Mouse (Mus musculus) adrenal gland, adult 8-10 months (tissue): ENCODE data around the gene Homer3. TPM values are rescaled to one million over a fixed set of nuclear protein-coding genes. Genes with fewer than 3 reads are reported as not detected.

ENCODE experiments used
- DNase-seq: peaks from one replicate; pipeline ENCODE4 v3.0.0; 2022
- total RNA-seq, 4 experiments: library from RNA; stranded (reverse); gene quantifications; 2 replicates each; pipeline ENCODE4 v1.2.4; 2022

The Homer3 gene
- total RNA-seq, 4 experiments from 2014 or later = 18.7 to 38.9 (median 29.2) TPM

- DNase-seq = no peak
These were observed 56.3 kb downstream of the Homer3 start for GRCm38 (mm10) chr8:70338931-70339330.

DNA sequence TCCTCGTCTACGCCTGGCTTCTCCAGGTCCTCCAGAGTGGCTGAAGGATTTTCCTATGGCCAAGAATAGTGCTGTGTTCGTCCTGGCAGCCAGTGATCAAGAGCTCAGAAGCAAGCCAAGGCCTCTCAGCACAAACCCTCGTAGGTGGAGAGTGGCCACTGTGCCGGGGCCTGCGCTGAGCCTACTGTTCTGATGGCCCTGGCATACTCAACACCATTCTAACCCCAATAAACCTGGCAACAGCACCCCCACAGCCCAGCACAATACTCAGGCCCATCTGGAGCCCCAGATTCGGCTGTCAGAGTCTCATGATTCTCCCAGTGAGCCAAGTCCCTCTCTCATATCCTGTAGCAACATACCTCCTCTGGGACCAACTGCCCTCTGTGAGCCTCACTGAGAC, 58.0 kb downstream of the Homer3 start:
- no peak for DNase-seq

- no peak for DNase-seq
These were observed 59.4 kb downstream of the Homer3 start for GRCm38 (mm10) chr8:70342007-70342406.

DNA sequence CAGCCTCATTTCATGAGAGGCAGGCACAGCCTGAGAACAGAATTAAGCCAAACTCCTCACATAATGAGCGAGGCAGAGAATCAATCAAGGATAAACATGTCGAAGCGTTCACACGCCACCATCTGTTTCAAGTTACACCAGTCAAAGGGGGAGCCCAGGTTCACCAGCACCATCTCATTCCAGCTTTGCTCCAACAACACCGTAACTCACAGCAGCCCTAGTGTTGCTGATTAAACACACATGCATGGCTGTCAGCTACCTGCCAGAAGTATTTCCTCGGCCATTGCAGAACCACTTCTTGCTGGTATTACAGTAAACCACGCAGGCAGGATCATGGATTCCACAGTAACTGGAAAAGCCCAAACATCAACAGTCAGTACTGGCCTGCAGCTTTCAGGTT, 60.4 kb downstream of the Homer3 start:
- DNase-seq = no peak

DNA sequence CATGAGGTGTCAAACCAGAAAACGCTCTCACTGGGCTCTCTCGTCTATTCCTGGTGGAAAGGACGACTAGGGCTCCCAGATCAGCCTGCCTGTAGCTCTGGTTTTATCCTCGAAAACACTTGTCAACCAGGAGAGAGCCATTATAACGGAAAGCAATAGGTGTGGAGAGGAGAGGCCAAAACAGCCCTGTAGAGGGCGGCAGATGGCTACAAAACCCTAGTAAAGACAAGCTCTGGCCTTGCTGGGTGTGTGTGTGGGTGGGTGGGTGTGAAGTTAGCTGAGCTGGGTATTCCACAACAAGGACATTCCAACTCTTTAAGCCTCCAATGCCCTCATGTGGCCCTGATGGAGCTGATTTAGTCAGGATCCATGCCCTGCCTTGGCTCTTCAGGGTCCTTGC, 61.1 kb downstream of the Homer3 start:
- DNase-seq = no peak

Other genes starting within 250 kb of the Homer3 start
- gene Mau2, start 240.1 kb upstream of the Homer3 start, total RNA-seq = 10 to 100 TPM; 58.7 to 77.4 (median 63.3) TPM
- 10 to 100 TPM; 31.6 to 53.3 (median 39.2) TPM for gene Sugp1, start 240.0 kb upstream of the Homer3 start, total RNA-seq
- gene Tm6sf2, start 209.9 kb upstream of the Homer3 start, total RNA-seq = 1 to 10 TPM in 2 of 4 experiments, under 1 TPM in 2; 0.17 to 1.2 (median 0.85) TPM
- 1 to 10 TPM in 2 of 4 experiments, under 1 TPM in 2; 0.21 to 1.9 (median 0.92) TPM for gene Hapln4, start 199.4 kb upstream of the Homer3 start, total RNA-seq
- gene Ncan, start 162.0 kb upstream of the Homer3 start, total RNA-seq = 1 to 10 TPM in 1 of 4 experiments, under 1 TPM in 3; 0.20 to 1.5 (median 0.36) TPM
- gene Nr2c2ap, start 151.5 kb upstream of the Homer3 start, total RNA-seq = 10 to 100 TPM; 24.5 to 26.7 (median 25.1) TPM
- gene Rfxank, start 143.7 kb upstream of the Homer3 start, total RNA-seq = 10 to 100 TPM; 15.9 to 24.7 (median 21.9) TPM
- 10 to 100 TPM; 49.9 to 65.3 (median 59.3) TPM for gene Borcs8, start 143.3 kb upstream of the Homer3 start, total RNA-seq
- 1 to 10 TPM in 2 of 4 experiments, under 1 TPM in 2; 0.70 to 1.4 (median 0.99) TPM for gene Mef2b, start 143.1 kb upstream of the Homer3 start, total RNA-seq
- gene Tmem161a, start 110.5 kb upstream of the Homer3 start, total RNA-seq = 10 to 100 TPM; 70.3 to 95.5 (median 90.6) TPM
- 10 to 100 TPM; 41.0 to 54.2 (median 43.1) TPM for gene Slc25a42, start 70.5 kb upstream of the Homer3 start, total RNA-seq
- gene Sugp2, start 48.6 kb upstream of the Homer3 start, total RNA-seq = 10 to 100 TPM; 34.6 to 65.6 (median 46.1) TPM
- 10 to 100 TPM; 13.3 to 19.3 (median 16.0) TPM for gene Armc6, start 48.4 kb upstream of the Homer3 start, total RNA-seq
- 10 to 100 TPM; 74.5 to 93.4 (median 86.3) TPM for gene Ddx49, start 19.7 kb downstream of the Homer3 start, total RNA-seq
- gene Cope, start 19.7 kb downstream of the Homer3 start, total RNA-seq = 100 to 1,000 TPM; 190 to 236 (median 226) TPM
- 1 to 10 TPM; 2.8 to 5.3 (median 4.1) TPM for gene Cers1, start 32.9 kb downstream of the Homer3 start, total RNA-seq
- gene Gdf1, start 47.0 kb downstream of the Homer3 start, total RNA-seq = 1 to 10 TPM in 2 of 4 experiments, under 1 TPM in 2; 0.70 to 1.6 (median 1.1) TPM
- 10 to 100 TPM; 64.2 to 82.6 (median 76.1) TPM for gene Upf1, start 70.5 kb downstream of the Homer3 start, total RNA-seq
- gene Comp, start 90.7 kb downstream of the Homer3 start, total RNA-seq = under 1 TPM in 3 of 4 experiments, not detected in 1; 0.17 to 0.61 (median 0.27) TPM
- gene Crtc1, start 156.8 kb downstream of the Homer3 start, total RNA-seq = 10 to 100 TPM; 25.3 to 52.7 (median 36.5) TPM
- gene Klhl26, start 194.1 kb downstream of the Homer3 start, total RNA-seq = 10 to 100 TPM; 27.3 to 35.8 (median 30.6) TPM
- gene Tmem59l, start 204.5 kb downstream of the Homer3 start, total RNA-seq = 10 to 100 TPM; 27.2 to 44.6 (median 31.0) TPM
- gene Crlf1, start 210.3 kb downstream of the Homer3 start, total RNA-seq = 1 to 10 TPM in 1 of 4 experiments, under 1 TPM in 2, not detected in 1; 0.51 to 1.5 (median 0.59) TPM
- 100 to 1,000 TPM; 126 to 165 (median 148) TPM for gene Rex1bd, start 223.9 kb downstream of the Homer3 start, total RNA-seq
- 1,000 to 10,000 TPM; 1,217 to 1,378 (median 1,304) TPM for gene Uba52, start 228.0 kb downstream of the Homer3 start, total RNA-seq
- 100 to 1,000 TPM; 352 to 405 (median 379) TPM for gene Fkbp8, start 244.9 kb downstream of the Homer3 start, total RNA-seq
- gene Kxd1, start 245.1 kb downstream of the Homer3 start, total RNA-seq = 10 to 100 TPM; 77.1 to 86.6 (median 80.3) TPM